Mouse (Mus musculus) olfactory bulb, adult 2 months (tissue): ENCODE data around the gene Vamp8.

Experiments
- CTCF ChIP-seq: fragments of 200-500 bp; IDR thresholded peaks from 2 replicates; pipeline ENCODE4 v1.5.1; 2012; ENCODE audit warnings: low read depth, mild to moderate bottlenecking, low read length, moderate library complexity; ENCODE audit not compliant: insufficient read depth
- POLR2A ChIP-seq: fragments of 200-500 bp; IDR thresholded peaks from 2 replicates; pipeline ENCODE4 v1.6.1; 2012; ENCODE audit warnings: mild to moderate bottlenecking, low read depth, low read length, moderate library complexity; ENCODE audit not compliant: insufficient read depth

DNA sequence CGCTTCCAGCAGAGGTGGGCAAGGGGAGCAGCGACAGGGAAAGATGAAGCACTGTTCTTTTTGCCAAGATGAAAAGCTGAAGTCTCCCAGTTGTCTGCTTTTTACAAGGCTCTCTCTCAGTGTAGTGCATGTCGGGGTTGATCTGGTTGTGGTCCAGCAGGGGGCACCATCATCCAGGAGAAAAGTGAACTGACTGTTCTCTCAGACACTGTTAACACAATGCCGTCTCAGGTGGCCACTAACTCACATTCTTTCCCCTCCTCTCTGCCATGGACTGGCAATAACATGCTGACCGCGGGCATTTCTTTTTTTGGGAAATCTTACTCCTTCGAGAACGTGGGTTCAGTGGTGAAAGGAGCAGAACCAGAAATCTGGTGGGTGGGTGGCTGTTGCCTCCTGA is 37.5 kb upstream of the Vamp8 start:
- no peak for TF ChIP-seq POLR2A
- no peak for TF ChIP-seq CTCF
